Mouse (Mus musculus) heart, adult 11 months (tissue): ENCODE measurements around the gene Zfp341.

ENCODE experiments used
- DNase-seq: peaks from one replicate; pipeline ENCODE4 v3.0.0; 2022

The Zfp341 gene

GRCm38 (mm10) chr2:154638521-154638920 is 25.4 kb downstream of the Zfp341 start:
- no peak for DNase-seq

- no peak for DNase-seq
These were observed 26.0 kb downstream of the Zfp341 start for GRCm38 (mm10) chr2:154639115-154639514.

GRCm38 (mm10) chr2:154641176-154641575 is 28.1 kb downstream of the Zfp341 start:
- no peak for DNase-seq

- DNase-seq = peak; percentile 83
These were observed 28.9 kb downstream of the Zfp341 start for GRCm38 (mm10) chr2:154642005-154642459.

GRCm38 (mm10) chr2:154642712-154643385 is 29.8 kb downstream of the Zfp341 start:
- DNase-seq = peak; percentile 80

- DNase-seq = peak; percentile 87
These were observed 33.5 kb downstream of the Zfp341 start for GRCm38 (mm10) chr2:154646634-154647033.

- DNase-seq = peak; percentile 83
These were observed 35.0 kb downstream of the Zfp341 start for GRCm38 (mm10) chr2:154648086-154648485.

GRCm38 (mm10) chr2:154650404-154650803 is 37.3 kb downstream of the Zfp341 start:
- peak; percentile 66 for DNase-seq

- no peak for DNase-seq
These were observed 38.3 kb downstream of the Zfp341 start, which contains the start of gene Chmp4b for GRCm38 (mm10) chr2:154651363-154651762. Chmp4b (plus strand) TSS chr2:154651705.

- DNase-seq = peak; percentile 90
These were observed 41.9 kb downstream of the Zfp341 start for GRCm38 (mm10) chr2:154654976-154655375.

GRCm38 (mm10) chr2:154655878-154656414 is 42.8 kb downstream of the Zfp341 start:
- no peak for DNase-seq

- peak; percentile 100 for DNase-seq
These were observed 43.8 kb downstream of the Zfp341 start for GRCm38 (mm10) chr2:154656710-154657485.

GRCm38 (mm10) chr2:154657486-154658237 is 44.6 kb downstream of the Zfp341 start:
- DNase-seq = peak; percentile 97

GRCm38 (mm10) chr2:154659070-154659469 is 46.0 kb downstream of the Zfp341 start:
- DNase-seq = peak; percentile 83

GRCm38 (mm10) chr2:154659531-154660074 is 46.5 kb downstream of the Zfp341 start:
- DNase-seq = no peak

GRCm38 (mm10) chr2:154668680-154669079 is 55.6 kb downstream of the Zfp341 start:
- no peak for DNase-seq

- DNase-seq = no peak
These were observed 57.0 kb downstream of the Zfp341 start for GRCm38 (mm10) chr2:154670106-154670505.

- DNase-seq = no peak
These were observed 57.6 kb downstream of the Zfp341 start for GRCm38 (mm10) chr2:154670741-154671140.

GRCm38 (mm10) chr2:154674008-154674407 is 60.9 kb downstream of the Zfp341 start:
- DNase-seq = no peak

- peak; percentile 98 for DNase-seq
These were observed 63.8 kb downstream of the Zfp341 start for GRCm38 (mm10) chr2:154676653-154677609.

- DNase-seq = peak; percentile 97
These were observed 64.6 kb downstream of the Zfp341 start for GRCm38 (mm10) chr2:154677651-154678139.
